23 mouse cellular contexts compared by ENCODE assay signal in genomic region chr4:114513149-114513548, GRCm38 (mm10).
"Had no signal": no experiment of that assay in that cellular context is flagged by ENCODE, and none has a peak within 500 bp of the region (broad histone marks: within the 10 kb centered on the region; RNA-seq: fewer than 3 reads in every experiment).

No protein-coding gene starts in this region.

- H3K27ac ChIP-seq: intestine, embryonic 15.5 days; kidney, embryonic 15.5 days; limb, embryonic 10.5 days; limb, embryonic 13.5 days; liver, embryonic 12.5 days; liver, embryonic 15.5 days; lung, embryonic 15.5 days; midbrain, embryonic 10.5 days; midbrain, embryonic 15.5 days; neural tube, embryonic 12.5 days; neural tube, embryonic 15.5 days; stomach, postnatal 0 days had no signal

- DNase-seq: kidney, adult 11 months; kidney, adult 8-10 months; kidney, postnatal 10 days; kidney, postnatal 36 days; liver; lung, adult 18-20 months; lung, postnatal 10 days; lung, postnatal 36 days; thymus, postnatal 25 days had no signal

- ATAC-seq: hindbrain, embryonic 16.5 days; intestine, embryonic 15.5 days; liver, embryonic 12.5 days; midbrain, embryonic 15.5 days had no signal

- H3K9me3 ChIP-seq: intestine, embryonic 15.5 days; kidney, embryonic 15.5 days; limb, embryonic 10.5 days; limb, embryonic 13.5 days; liver, embryonic 12.5 days; liver, embryonic 15.5 days; lung, embryonic 15.5 days; megakaryocyte, embryonic 14.5 days; midbrain, embryonic 10.5 days; midbrain, embryonic 15.5 days; neural tube, embryonic 12.5 days; neural tube, embryonic 15.5 days had no signal

- H3K27me3 ChIP-seq: intestine, embryonic 15.5 days; kidney, embryonic 15.5 days; liver, embryonic 12.5 days; liver, embryonic 15.5 days; lung, embryonic 15.5 days; megakaryocyte, embryonic 14.5 days; midbrain, embryonic 15.5 days; neural tube, embryonic 12.5 days; neural tube, embryonic 15.5 days had no signal

- H3K4me3 ChIP-seq: intestine, embryonic 15.5 days; kidney, embryonic 15.5 days; limb, embryonic 10.5 days; limb, embryonic 13.5 days; liver, embryonic 12.5 days; liver, embryonic 15.5 days; lung, embryonic 15.5 days; megakaryocyte, embryonic 14.5 days; midbrain, embryonic 10.5 days; midbrain, embryonic 15.5 days; neural tube, embryonic 12.5 days; neural tube, embryonic 15.5 days had no signal

- H3K4me1 ChIP-seq: liver, embryonic 12.5 days; liver, embryonic 15.5 days; megakaryocyte, embryonic 14.5 days; midbrain, embryonic 15.5 days; neural tube, embryonic 12.5 days; neural tube, embryonic 15.5 days had no signal

- H3K36me3 ChIP-seq: intestine, embryonic 15.5 days; kidney, embryonic 15.5 days; limb, embryonic 10.5 days; limb, embryonic 13.5 days; liver, embryonic 12.5 days; liver, embryonic 15.5 days; lung, embryonic 15.5 days; midbrain, embryonic 10.5 days; midbrain, embryonic 15.5 days; neural tube, embryonic 12.5 days; neural tube, embryonic 15.5 days had no signal

- H3K4me2 ChIP-seq: intestine, embryonic 15.5 days; kidney, embryonic 15.5 days; limb, embryonic 13.5 days; liver, embryonic 12.5 days; liver, embryonic 15.5 days; lung, embryonic 15.5 days; midbrain, embryonic 15.5 days; neural tube, embryonic 12.5 days; neural tube, embryonic 15.5 days had no signal

- H3K9ac ChIP-seq: intestine, embryonic 15.5 days; kidney, embryonic 15.5 days; limb, embryonic 13.5 days; liver, embryonic 12.5 days; liver, embryonic 15.5 days; lung, embryonic 15.5 days; midbrain, embryonic 15.5 days; neural tube, embryonic 12.5 days; neural tube, embryonic 15.5 days had no signal
